Mouse (Mus musculus) urinary bladder, postnatal 10 days (tissue): ENCODE data around the gene Stk4.
"Not testable (repeated sequence)": the region's sequence is repeated elsewhere in the genome, so short reads cannot be mapped to it uniquely, and the experiment has no call there.

ENCODE experiments used
- DNase-seq: peaks from one replicate; pipeline ENCODE4 v3.0.0; 2022; ENCODE audit warnings: low spot score

The Stk4 gene

GRCm38 (mm10) chr2:164070142-164070764 is at the start of gene Stk4:
Stk4 (plus strand) TSS chr2:164070322.
- no peak for DNase-seq

DNA sequence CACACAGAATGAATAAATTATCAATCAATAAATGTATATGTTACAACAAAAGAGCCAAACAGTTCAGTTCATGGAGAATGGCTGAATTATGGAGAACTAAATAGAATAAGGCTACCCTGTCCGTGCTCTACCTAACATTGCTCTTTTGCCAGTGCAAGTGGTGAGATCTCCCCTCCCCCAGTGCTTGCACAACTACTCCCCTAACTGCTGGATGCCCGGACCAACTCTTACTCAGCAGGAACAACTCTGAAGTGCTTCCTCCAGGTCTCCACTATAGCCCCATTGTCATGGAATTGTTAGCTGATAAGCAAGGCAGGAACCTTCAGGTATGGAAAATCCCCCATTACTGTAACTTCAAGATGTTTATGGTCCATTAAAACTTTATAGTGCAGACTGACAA is 48.0 kb upstream of the Stk4 start:
- no peak for DNase-seq

DNA sequence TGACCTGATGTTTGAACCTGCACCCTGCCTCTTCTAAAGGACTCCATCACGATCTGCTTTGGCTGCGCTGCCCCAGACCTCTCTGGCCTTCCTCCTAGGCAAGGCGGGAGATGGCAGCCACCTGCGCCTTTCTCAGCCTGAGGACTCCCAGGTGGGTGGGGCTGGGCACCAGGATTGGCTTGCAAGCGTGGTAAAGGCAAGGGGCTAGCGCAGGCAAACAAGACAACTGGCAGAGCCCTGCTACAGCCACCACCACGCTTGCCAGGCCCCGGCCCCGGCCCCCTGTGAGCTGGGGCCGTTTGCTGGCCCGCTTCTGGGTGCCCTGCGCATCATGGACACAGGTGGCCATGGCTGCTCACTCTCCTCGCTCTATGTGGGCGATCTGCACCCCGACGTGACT is 45.0 kb upstream of the Stk4 start, which contains the start of gene Pabpc1l:
Pabpc1l (plus strand) TSS at position 301 of the 400 bp plus-strand sequence.
- DNase-seq, result no peak

GRCm38 (mm10) chr2:164031147-164031546 is 39.0 kb upstream of the Stk4 start:
- no peak for DNase-seq

GRCm38 (mm10) chr2:164032973-164033372 is 37.1 kb upstream of the Stk4 start:
- DNase-seq, result no peak

DNA sequence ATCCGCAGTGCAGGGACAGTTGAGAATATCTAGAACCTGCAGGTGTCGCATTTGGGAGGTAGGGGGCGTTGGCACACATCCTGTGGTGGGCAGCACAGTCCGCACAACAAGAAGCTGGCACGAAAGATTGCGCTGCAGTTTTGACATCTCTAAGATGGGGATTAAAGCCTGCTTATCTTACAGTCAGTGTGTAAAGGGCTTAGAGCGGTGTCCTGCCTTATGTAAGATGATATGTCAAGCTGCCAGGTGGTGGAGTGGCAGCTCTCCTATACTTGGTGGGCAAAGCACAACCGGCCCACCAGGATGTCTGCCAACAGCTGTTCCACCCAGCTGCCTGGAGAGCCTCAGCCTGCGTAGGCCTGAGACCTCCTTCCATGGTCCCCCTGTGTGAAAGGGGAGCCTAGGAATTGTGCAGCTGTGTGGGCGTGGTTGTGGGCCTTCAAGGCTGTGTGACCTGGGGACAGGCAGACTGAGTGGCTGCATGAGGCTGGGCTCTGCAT is 33.6 kb upstream of the Stk4 start:
- DNase-seq, result no peak

DNA sequence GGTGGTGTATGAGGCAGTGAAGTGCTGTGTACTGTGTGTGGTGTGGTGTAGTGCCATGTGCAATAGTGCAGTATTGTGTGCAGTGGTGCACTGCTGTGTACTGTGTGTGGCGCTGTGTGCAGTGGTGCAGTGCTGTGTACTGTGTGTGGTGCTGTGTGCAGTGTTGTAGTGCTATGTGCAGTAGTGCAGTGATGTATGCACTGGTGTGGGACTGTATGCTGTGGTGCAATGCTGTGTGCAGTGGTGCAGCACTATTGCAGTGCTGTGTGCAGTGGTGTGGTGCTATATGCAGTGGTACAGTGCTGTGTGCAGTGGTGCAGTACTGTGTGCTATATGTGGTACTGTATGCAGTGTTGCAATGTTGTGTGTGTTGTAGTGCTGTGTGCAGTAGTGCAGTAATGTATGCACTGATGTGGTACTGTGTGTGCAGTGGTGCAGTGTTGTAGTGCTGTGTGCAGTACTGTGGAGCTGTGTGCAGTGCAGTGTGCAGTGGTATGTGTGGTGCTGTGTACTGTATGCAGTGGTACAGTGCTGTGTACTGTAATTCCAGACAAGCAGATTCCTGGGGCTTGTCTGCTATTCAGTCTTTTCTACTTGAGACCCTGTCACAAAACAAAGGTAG is 31.6 kb upstream of the Stk4 start:
- no peak for DNase-seq

- DNase-seq, result no peak
These were observed 29.2 kb upstream of the Stk4 start for GRCm38 (mm10) chr2:164040949-164041348.

DNA sequence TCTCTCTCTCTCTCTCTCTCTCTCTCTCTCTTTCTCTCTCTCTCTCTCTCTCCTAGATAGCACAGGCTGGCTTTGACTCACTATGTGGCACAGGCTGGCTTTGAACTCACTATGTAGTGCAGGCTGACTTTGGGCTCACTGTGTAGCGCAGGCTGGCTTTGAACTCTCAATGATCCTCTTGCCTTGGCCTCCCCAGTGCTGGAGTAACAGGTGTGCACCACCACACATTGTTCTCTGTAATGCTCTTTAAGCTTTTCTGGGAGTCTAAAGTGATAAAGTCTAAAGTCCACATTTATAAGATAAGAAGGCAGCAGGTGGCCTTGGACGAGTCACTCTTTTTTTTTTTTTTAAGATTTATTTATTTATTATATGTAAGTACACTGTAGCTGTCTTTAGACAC is 28.6 kb upstream of the Stk4 start:
- no peak for DNase-seq

DNA sequence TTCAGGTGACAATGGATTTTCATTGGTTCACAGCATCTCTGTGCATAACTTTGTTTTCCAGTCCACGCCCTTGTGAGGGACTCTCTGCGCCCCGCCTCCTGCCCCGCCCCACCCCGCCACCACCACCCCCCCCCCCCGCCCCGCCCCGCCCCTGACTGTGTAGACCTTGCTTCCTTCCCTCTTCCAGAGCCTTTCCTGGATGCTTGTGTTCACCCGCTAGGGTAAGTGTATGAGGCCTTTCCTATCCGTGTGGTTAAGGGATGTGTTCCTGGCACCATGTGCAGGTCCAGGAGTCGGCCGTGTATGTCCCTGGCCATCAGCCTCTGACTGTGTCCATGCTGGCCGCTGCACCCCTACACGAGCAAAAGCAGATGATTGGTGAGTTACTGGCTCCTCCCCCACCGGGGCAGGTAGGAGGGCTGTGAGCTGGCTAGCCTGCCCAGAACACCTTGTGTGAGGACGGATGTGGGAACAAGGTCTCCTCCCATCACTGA is 22.9 kb upstream of the Stk4 start:
- no peak for DNase-seq

DNA sequence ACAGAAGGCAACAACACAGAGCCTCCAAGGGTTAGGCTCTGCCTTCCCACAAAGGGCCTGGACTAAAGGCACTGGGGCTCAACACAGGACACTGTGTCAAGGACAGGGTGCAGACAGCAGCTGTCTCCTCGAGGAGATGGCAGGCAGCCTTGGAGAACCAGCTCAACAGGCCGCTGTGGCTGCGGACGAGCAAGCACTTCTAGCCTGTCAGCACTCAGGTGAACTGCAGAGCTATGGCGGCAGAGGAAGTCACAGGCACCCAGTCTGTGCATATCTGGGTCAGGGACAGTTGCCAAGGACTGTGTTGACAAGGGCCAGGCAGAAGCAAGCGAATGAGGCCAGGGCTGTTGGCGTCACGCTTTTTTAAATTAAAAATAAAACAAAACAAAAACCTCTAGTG is 16.4 kb upstream of the Stk4 start:
- DNase-seq, result no peak

DNA sequence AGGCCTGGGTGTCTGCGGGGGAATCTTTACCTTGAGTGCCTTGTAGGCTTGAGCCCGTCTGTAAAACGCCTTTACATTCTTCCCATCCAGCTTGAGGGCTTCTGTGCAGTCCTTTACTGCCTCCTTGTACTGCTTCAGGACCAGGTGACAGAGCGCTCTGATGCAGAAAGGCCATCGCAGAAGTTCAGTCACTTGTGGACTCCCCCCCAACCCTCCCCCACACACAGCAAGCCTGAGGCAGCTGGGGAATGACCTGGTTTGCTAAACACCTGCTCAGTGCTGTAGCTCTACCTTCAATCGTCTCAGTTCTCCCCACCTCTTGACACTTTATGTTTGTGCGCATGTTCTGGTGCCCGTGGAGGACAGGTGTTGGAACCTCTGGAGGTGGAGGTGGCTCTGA is 15.5 kb upstream of the Stk4 start:
- DNase-seq, result no peak

DNA sequence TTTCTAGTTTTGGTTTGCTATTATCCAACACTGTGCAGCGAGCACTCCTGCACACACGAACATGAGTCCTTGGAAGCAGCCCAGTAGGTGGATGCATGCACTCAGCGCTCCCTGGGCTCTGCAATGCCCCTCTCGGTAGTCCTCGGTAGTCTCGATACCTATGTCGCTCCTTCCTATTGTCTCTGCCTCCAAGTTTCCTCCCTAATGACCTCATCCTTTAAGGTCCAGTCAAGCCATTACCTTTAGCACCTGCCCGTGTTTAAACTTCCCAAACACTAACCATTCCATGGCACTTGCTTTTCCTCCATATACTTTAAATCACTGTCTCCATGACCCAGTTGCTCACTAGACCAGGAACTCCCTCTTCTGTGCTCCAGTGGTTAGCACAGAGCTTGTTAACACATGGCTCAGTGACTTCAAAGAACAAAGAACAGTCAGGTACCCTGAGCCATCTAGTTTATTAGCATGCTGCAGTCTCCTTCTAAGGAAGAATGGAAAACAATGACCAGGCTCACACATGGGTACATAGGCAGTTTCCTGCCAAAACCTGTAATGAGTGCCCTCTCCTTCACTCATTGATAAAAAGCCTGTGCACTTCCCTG is 10.4 kb upstream of the Stk4 start:
- no peak for DNase-seq

- DNase-seq, result peak; percentile 86
These were observed 779 bp downstream of the Stk4 start, which contains the start of gene Tomm34 for GRCm38 (mm10) chr2:164070765-164071436. Tomm34 (minus strand) TSS chr2:164071169.

DNA sequence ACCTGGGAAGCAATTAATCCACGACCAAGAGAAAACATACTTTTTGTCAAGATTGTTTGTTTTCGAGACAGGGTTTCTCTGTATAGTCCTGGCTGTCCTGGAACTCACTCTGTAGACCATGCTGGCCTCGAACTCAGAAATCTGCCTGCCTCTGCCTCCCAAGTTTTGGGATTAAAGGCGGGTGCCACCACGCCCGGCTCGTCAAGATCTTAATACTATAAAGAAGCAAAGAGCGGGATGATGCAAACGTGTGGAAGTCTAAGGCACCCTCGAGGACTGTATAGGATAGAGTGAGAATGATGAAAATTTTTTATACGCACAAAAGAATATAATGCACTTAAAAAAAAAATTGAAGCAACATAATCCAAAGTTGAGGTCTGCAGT is 1.3 kb downstream of the Stk4 start:
- not testable (repeated sequence) for DNase-seq

DNA sequence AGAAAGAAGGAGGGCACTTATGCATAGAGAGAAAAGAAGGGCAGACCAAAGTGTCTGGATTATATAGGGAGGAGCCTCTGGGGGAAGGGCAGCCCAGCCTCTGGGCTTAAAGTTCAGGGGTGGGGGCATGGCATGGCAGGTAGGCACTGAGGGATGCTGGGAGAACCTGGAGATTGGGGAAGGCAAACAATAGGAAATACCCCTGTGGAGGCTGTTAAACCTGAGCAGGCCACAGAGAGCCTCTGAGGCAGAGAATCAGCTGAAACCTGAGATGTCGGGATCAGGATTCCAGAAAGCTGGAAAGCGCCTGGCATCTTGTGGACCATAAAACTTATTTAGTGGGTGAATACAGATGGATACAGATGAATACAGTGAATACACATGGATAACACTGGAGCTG is 2.0 kb downstream of the Stk4 start:
- DNase-seq, result no peak

GRCm38 (mm10) chr2:164073120-164073519 is 3.0 kb downstream of the Stk4 start:
- DNase-seq, result no peak

DNA sequence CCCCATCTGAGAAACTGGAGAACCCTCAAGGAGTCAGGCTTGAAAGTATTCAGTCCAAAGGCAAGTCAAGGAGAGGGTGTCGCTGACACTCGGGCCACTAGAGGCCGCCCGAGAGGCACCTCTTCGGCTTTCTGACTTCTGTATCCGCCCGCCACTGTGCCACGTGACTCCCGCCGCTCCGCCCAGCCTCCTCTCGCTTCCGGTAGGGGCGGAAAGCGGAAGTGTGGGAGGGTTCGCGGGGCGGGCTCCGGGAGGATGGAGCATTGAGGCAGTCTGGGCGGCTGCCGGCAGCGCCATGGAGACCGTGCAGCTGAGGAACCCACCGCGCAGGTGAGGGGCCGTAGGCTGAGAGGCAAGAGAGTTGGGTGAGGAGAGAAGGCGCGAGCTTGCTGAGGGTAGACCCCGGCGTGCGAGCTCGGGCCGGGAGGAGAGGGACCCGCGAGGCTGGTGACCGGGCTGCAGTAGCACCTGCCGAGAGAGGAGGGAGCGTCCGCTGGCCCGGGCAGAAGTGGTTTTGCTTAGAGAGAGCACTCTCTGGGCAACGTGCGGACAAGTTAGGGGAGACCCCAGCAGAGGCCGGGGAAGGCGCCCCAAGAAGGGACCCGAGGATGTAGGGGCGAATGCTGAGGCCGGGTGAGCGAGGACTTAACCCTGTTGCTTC is 3.9 kb downstream of the Stk4 start:
- DNase-seq, result peak; percentile 93

DNA sequence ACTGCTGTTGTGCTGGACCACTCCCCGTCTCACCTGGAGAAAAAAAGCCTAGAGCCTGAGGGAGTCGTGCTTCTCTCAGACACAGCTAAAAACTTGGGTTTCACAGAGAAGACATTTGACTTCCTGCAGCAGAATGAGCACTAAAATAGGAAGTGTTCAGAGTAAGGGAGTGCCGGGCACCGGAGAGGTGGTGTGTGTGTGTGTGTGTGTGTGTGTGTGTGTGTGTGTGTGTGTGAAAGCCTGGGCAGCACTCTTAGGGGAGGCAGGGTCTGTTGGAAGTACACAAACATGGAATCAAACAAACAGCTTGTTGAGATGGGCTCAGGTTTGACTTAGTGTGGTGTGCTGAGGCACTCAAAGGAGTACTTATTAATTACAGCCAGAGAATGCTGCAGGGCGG is 5.0 kb downstream of the Stk4 start:
- no peak for DNase-seq

DNA sequence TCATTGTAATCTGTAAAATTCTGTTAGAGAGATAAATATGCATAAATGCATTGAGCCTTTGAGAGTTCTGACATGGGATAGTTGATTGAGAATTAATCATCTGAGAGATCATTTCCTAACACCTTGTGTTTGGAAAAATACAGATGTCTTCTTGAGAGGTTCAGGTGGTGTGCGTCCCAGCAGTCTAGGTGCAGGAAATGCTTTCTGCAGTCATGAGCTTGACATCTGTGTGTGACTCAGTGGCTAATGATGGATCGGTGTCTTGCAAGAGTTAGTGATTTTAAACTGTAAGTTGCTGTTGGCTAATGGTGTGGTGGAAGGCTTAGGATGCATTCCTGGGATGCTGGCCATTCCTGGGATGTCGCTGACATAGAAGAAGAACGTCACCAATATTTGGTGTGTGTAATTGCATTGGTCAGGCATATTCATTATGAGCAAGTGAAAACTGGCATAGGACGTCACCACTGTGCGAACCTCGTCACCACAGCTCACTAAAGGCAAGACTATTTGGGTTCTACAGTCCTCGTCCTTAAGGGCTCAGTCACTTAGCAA is 6.8 kb downstream of the Stk4 start:
- DNase-seq, result no peak

GRCm38 (mm10) chr2:164077875-164078274 is 7.8 kb downstream of the Stk4 start:
- DNase-seq, result no peak

GRCm38 (mm10) chr2:164079488-164079887 is 9.4 kb downstream of the Stk4 start:
- DNase-seq, result no peak
